Mouse (Mus musculus): ENCODE measurements at regions not wholly inside any gene's neighbourhood (a gene's known extent, or its start where the extent isn't known, plus 50 kb on each side); places are given as distances from the start of the nearest gene placed in this dataset.

- ATAC-seq = no peak
- WGBS = 37% methylated on average over 2 of the region's 2 CpGs
Measured at GRCm38 (mm10) chr2:138733846-138734245, 477.5 kb downstream of the Btbd3 start.

DNA sequence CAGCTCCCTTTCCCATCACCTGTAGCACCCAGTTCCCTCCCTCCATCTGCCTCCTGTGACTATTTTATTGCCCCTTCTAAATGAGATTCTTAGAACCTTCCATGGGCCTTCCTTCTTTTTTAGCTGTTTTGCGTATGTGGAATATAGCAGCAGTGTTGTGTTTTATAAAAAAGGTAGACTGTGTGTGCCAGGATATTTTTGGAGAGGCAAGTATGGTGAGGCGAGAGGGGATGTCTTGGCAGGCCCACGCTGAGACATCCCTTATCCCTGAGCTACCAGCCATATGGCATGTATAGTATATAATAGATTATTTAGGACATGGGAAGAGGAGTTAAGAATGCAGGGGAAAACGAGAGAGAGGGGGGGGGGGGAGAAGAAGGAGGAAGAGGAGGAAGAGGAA lies 488.4 kb downstream of the Btbd3 start:
- Histone ChIP-seq H3K4me1 (replicated peaks) (no peaks in the 10 kb centered on the region), H3K36me3 (no peaks in the 10 kb centered on the region), H3K4me2 (replicated peaks) (no peak overlapping the region), H3K9ac (no peak overlapping the region), H3K9me3 (no peaks in the 10 kb centered on the region), H3K27ac (no peak overlapping the region), H3K27me3 (replicated peaks) (no peaks in the 10 kb centered on the region), H3K4me3 (replicated peaks) (no peak overlapping the region)
- ATAC-seq = no peak
- WGBS = 80% methylated on average over 4 of the region's 4 CpGs

More at GRCm38 (mm10) chr2:138733846-138734245, 477.5 kb downstream of the Btbd3 start:
- Histone ChIP-seq H3K9ac (no peak overlapping the region), H3K27me3 (replicated peaks) (no peaks in the 10 kb centered on the region), H3K4me2 (replicated peaks) (no peak overlapping the region), H3K36me3 (no peaks in the 10 kb centered on the region), H3K4me1 (replicated peaks) (no peaks in the 10 kb centered on the region), H3K9me3 (no peaks in the 10 kb centered on the region), H3K4me3 (replicated peaks) (no peak overlapping the region), H3K27ac (no peak overlapping the region)

GRCm38 (mm10) chr2:138760439-138760963 lies 504.1 kb downstream of the Btbd3 start:
- Histone ChIP-seq H3K9me3 (no peaks in the 10 kb centered on the region), H3K27ac (no peak overlapping the region), H3K27me3 (replicated peaks) (no peaks in the 10 kb centered on the region), H3K4me2 (replicated peaks) (no peak overlapping the region), H3K9ac (no peak overlapping the region), H3K36me3 (no peaks in the 10 kb centered on the region), H3K4me3 (replicated peaks) (no peak overlapping the region), H3K4me1 (replicated peaks) (no peaks in the 10 kb centered on the region)
- 77% methylated on average over 3 of the region's 3 CpGs for WGBS
- no peak for ATAC-seq

GRCm38 (mm10) chr2:138761400-138761799 lies 505.0 kb downstream of the Btbd3 start:
- no peak for ATAC-seq
- Histone ChIP-seq H3K4me1 (replicated peaks) (no peaks in the 10 kb centered on the region), H3K4me2 (replicated peaks) (no peak overlapping the region), H3K4me3 (replicated peaks) (no peak overlapping the region), H3K27me3 (replicated peaks) (no peaks in the 10 kb centered on the region), H3K27ac (no peak overlapping the region), H3K9ac (no peak overlapping the region), H3K36me3 (no peaks in the 10 kb centered on the region), H3K9me3 (no peaks in the 10 kb centered on the region)
- WGBS = 94% methylated on average over 1 of the region's 1 CpGs

DNA sequence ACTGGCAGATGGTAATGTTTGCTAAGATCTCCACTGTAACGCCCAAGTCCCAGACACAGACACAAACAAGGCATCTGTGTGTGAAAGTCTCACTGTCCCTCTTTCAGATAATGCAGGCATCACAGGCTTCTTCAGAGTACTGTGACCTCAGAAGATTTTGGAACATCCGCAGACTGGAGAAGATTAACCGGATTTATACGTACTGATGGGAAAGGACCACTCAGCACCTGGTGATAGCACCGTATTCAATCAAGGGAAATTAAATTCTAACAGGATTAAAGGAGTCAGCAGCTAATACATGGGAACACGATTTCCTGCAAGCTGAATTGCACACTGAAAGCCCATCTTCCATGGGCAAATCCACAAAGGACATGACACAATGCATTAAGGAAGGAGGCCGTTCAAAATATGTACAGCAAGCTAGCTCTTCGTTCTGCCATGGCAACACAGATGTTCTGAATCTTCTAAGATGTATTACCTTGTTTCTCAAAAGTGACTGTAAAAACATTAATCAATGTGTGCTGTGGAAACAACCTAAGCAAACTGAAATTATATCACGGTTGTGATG lies 510.0 kb downstream of the Btbd3 start:
- 64% methylated on average over 9 of the region's 9 CpGs for WGBS
- Histone ChIP-seq H3K9ac (no peak overlapping the region), H3K4me2 (replicated peaks) (no peak overlapping the region), H3K36me3 (no peaks in the 10 kb centered on the region), H3K9me3 (no peaks in the 10 kb centered on the region), H3K4me1 (replicated peaks) (no peaks in the 10 kb centered on the region), H3K4me3 (replicated peaks) (no peak overlapping the region), H3K27ac (no peak overlapping the region), H3K27me3 (replicated peaks) (no peaks in the 10 kb centered on the region)
- ATAC-seq = no peak

DNA sequence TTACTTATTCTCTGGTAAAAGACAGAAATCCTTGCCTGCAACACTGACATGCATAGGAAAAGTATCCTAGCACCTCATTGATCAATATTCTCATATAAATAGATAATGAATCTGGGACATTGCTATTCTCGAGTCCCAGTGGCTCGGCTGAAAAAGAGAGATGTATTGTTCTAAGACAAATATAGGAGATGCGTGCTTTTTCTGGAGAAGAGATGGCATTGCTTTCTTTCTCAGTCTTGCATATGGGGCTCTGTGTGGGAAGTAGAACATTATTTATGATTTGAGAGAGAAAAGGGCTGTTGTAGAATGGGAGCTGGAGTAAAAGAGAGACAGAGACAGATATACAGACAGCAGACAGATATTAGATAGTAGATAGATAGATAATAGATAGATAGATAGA lies 527.4 kb downstream of the Btbd3 start:
- Histone ChIP-seq H3K9ac (no peak overlapping the region), H3K4me3 (replicated peaks) (no peak overlapping the region), H3K4me2 (replicated peaks) (no peak overlapping the region), H3K27me3 (replicated peaks) (no peaks in the 10 kb centered on the region), H3K9me3 (no peaks in the 10 kb centered on the region), H3K4me1 (replicated peaks) (no peaks in the 10 kb centered on the region), H3K27ac (no peak overlapping the region), H3K36me3 (no peaks in the 10 kb centered on the region)
- WGBS = 80% methylated on average over 3 of the region's 3 CpGs
- ATAC-seq = no peak

GRCm38 (mm10) chr2:138792711-138793450 lies 536.5 kb downstream of the Btbd3 start:
- WGBS = 66% methylated on average over 6 of the region's 6 CpGs
- no peak for ATAC-seq
- H3K4me1 ChIP-seq (replicated peaks) = no peaks in the 10 kb centered on the region

DNA sequence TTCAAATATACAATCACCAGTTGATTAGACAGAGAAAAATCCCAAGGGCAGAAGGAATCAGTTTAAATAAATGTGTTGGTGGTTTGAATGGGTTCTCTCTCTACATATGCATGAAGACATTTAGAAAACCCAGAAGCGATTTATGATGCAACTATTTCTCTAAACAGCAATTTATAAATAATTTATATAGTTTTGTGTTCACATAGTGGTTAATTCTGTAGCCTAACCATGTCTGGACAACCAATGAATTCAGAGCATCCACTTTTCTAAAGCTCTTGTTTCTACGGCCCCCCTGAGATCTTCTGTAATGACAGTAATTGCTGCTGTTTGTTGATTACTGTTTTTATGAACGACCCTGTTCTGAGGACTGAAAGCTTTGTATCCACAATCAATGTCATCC lies 549.8 kb downstream of the Btbd3 start:
- H3K9ac ChIP-seq = no peak overlapping the region
- no peaks in the 10 kb centered on the region for H3K9me3 ChIP-seq
- 86% methylated on average over 3 of the region's 3 CpGs for WGBS
- H3K4me3 ChIP-seq (replicated peaks) = no peak overlapping the region
- H3K4me1 ChIP-seq (replicated peaks) = no peaks in the 10 kb centered on the region
- no peaks in the 10 kb centered on the region for H3K36me3 ChIP-seq
- H3K4me2 ChIP-seq (replicated peaks) = no peak overlapping the region
- no peaks in the 10 kb centered on the region for H3K27me3 ChIP-seq (replicated peaks)
- no peak for ATAC-seq
- no peak overlapping the region for H3K27ac ChIP-seq

More at GRCm38 (mm10) chr2:138792711-138793450, 536.5 kb downstream of the Btbd3 start:
- Histone ChIP-seq H3K9ac (no peak overlapping the region), H3K9me3 (no peaks in the 10 kb centered on the region), H3K27ac (no peak overlapping the region), H3K36me3 (no peaks in the 10 kb centered on the region), H3K4me2 (replicated peaks) (no peak overlapping the region), H3K27me3 (replicated peaks) (no peaks in the 10 kb centered on the region), H3K4me3 (replicated peaks) (no peak overlapping the region)

DNA sequence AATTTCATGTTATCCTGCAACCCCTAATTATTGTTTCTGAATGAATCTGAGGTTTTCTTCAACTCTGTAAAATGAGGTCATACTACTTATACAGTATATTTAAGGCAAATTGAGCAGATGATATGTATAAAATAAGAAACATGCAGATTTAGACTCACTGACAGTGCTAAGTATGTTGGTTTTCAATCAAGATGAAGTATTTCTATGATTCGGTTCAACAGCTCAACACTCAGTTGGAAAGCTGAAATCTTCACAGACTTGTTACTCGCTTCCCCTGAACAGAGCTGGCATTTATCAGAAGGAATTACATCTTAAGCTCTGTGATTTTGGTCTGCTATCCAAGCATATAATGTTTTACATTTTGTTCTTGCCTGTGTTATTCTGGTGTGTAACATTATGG lies 553.4 kb downstream of the Btbd3 start:
- H3K4me2 ChIP-seq (replicated peaks) = no peak overlapping the region
- no peak overlapping the region for H3K9ac ChIP-seq
- H3K36me3 ChIP-seq = no peaks in the 10 kb centered on the region
- no peak overlapping the region for H3K4me3 ChIP-seq (replicated peaks)
- H3K27me3 ChIP-seq (replicated peaks) = no peaks in the 10 kb centered on the region
- no peak for ATAC-seq
- H3K9me3 ChIP-seq = no peaks in the 10 kb centered on the region
- no peaks in the 10 kb centered on the region for H3K4me1 ChIP-seq (replicated peaks)
- 82% methylated on average over 2 of the region's 2 CpGs for WGBS
- H3K27ac ChIP-seq = no peak overlapping the region

- Histone ChIP-seq H3K27me3 (replicated peaks) (no peaks in the 10 kb centered on the region), H3K4me1 (replicated peaks) (no peaks in the 10 kb centered on the region), H3K27ac (no peak overlapping the region), H3K4me3 (replicated peaks) (no peak overlapping the region), H3K9me3 (no peaks in the 10 kb centered on the region), H3K4me2 (replicated peaks) (no peak overlapping the region), H3K36me3 (no peaks in the 10 kb centered on the region), H3K9ac (no peak overlapping the region)
- 86% methylated on average over 4 of the region's 4 CpGs for WGBS
- no peak for ATAC-seq
Measured at GRCm38 (mm10) chr2:138820489-138820888, 564.1 kb downstream of the Btbd3 start.

- 66% methylated on average over 4 of the region's 4 CpGs for WGBS
- H3K27ac ChIP-seq = no peak overlapping the region
- no peak for ATAC-seq
- no peak overlapping the region for H3K4me2 ChIP-seq (replicated peaks)
- H3K9me3 ChIP-seq = no peaks in the 10 kb centered on the region
- H3K4me3 ChIP-seq (replicated peaks) = no peak overlapping the region
- H3K4me1 ChIP-seq (replicated peaks) = no peaks in the 10 kb centered on the region
- no peaks in the 10 kb centered on the region for H3K27me3 ChIP-seq (replicated peaks)
- H3K36me3 ChIP-seq = no peaks in the 10 kb centered on the region
- no peak overlapping the region for H3K9ac ChIP-seq
Measured at GRCm38 (mm10) chr2:138824873-138825272, 568.5 kb downstream of the Btbd3 start.

- H3K27ac ChIP-seq = no peak overlapping the region
- H3K27me3 ChIP-seq (replicated peaks) = no peaks in the 10 kb centered on the region
- H3K4me1 ChIP-seq (replicated peaks) = no peaks in the 10 kb centered on the region
- no peak overlapping the region for H3K9ac ChIP-seq
- ATAC-seq = no peak
- no peaks in the 10 kb centered on the region for H3K9me3 ChIP-seq
- WGBS = 46% methylated on average over 2 of the region's 2 CpGs
- H3K4me3 ChIP-seq (replicated peaks) = no peak overlapping the region
- no peak overlapping the region for H3K4me2 ChIP-seq (replicated peaks)
- H3K36me3 ChIP-seq = no peaks in the 10 kb centered on the region
Measured at GRCm38 (mm10) chr2:138827813-138828570, 571.6 kb downstream of the Btbd3 start.

Measured in intestine, embryonic 15.5 days (tissue).